Mouse (Mus musculus): ENCODE results near the gene Gper1. TPM values are rescaled to one million over a fixed set of nuclear protein-coding genes. Genes with fewer than 3 reads are reported as not detected.

The Gper1 gene
- polyA plus RNA-seq, 1 experiment from 2014 or later, result 2.9 TPM

DNA sequence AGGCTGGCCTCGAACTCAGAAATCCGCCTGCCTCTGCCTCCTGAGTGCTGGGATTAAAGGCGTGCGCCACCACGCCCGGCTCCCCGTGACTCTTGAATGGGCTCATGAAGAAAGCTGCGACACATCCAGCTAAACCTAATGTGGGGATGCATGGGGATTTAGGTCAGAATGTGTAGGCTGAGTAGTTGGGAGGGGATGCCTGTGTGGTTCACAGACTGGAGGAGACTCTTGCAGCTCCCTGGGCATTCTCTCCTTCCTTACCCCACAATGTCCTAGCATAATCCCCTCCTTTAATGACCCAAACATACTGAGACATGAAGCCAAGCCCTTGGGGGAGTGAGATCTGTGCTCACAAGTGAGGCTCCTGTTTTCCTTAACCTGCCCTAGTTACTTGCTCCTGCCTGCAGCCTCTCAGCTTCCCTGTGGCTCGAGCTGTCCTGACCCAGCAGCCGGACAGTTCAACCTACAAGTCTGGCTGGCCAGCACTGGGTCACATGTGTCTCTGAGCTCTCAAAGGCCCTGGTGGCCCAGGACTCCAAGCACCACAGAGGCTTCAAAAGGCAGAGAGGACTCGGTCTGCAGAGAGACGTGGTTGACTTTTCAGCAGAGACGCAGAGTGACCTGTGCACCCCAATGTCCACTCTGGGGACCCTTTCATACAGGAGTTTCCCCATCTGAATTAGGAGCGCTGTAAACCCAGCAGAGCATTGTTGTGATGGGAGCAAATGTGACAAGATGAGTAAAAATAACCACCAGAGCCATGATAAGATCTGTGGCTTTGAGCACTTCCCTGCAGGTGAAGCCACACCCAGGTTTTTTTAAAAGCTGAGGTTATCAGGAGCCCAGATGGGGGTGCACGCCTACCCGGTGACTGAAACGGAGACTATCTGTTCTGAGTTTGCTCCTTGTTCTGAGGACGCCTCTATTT lies 41.1 kb upstream of the Gper1 start:
- peak overlapping the region; percentile 36; the same call in 1 of the 2 replicates for H3K27ac ChIP-seq (ENCODE audit: low read length)
- ATAC-seq (ENCODE audit: insufficient read depth, low FRiP score), result no peak
- WGBS, result 73% methylated on average over 17 of the region's 18 CpGs
- H3K27me3 ChIP-seq (ENCODE audit: control insufficient read depth, insufficient read depth, low read length), result no peaks in the 10 kb centered on the region
- no peaks in the 10 kb centered on the region for H3K9me3 ChIP-seq (replicated peaks; ENCODE audit: control insufficient read depth, low read length)
- H3K9ac ChIP-seq (ENCODE audit: low read length), result peak overlapping the region; percentile 23
- peaks cover 45% of the 10 kb centered on the region for H3K4me1 ChIP-seq (ENCODE audit: control insufficient read depth, insufficient read depth, low read length)
- no peak overlapping the region for H3K4me3 ChIP-seq (replicated peaks; ENCODE audit: low read length)
- H3K4me2 ChIP-seq (ENCODE audit: low read depth, low read length), result peak overlapping the region; percentile 2; the same call in 1 of the 2 replicates
- no peaks in the 10 kb centered on the region for H3K36me3 ChIP-seq (ENCODE audit: control insufficient read depth, insufficient read depth, low read length)

DNA sequence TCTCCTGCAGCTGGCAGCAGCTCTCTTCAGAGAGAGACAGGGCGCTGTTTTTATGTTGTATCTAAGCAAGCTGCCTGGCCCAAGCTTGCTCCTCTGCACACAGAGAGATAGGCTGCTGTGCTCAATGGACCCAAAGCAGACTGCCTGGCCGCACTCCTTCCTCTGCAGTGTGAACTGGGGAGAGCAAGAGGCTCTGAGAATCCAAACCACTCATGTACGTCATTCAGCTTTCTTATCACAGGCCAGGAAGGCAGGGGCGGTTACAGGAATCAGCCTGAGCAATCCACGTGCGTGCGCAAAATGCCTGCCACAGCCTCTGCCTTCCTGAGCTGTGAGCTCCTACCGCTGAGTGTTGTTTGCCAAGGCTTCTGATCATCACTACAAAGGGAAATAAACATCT lies 40.2 kb upstream of the Gper1 start:
- H3K9me3 ChIP-seq (replicated peaks; ENCODE audit: control insufficient read depth, low read length), result no peaks in the 10 kb centered on the region
- WGBS, result 55% methylated on average over 8 of the region's 8 CpGs
- no peak for ATAC-seq (ENCODE audit: insufficient read depth, low FRiP score)
- H3K4me3 ChIP-seq (replicated peaks; ENCODE audit: low read length), result no peak overlapping the region
- H3K4me2 ChIP-seq (ENCODE audit: low read depth, low read length), result peak overlapping the region; percentile 2; the same call in 1 of the 2 replicates
- peaks cover 41% of the 10 kb centered on the region for H3K4me1 ChIP-seq (ENCODE audit: control insufficient read depth, insufficient read depth, low read length)
- H3K27ac ChIP-seq (ENCODE audit: low read length), result peak overlapping the region; percentile 36
- H3K9ac ChIP-seq (ENCODE audit: low read length), result peak overlapping the region; percentile 27; the same call in 1 of the 2 replicates
- no peaks in the 10 kb centered on the region for H3K27me3 ChIP-seq (ENCODE audit: control insufficient read depth, insufficient read depth, low read length)
- H3K36me3 ChIP-seq (ENCODE audit: control insufficient read depth, insufficient read depth, low read length), result no peaks in the 10 kb centered on the region

DNA sequence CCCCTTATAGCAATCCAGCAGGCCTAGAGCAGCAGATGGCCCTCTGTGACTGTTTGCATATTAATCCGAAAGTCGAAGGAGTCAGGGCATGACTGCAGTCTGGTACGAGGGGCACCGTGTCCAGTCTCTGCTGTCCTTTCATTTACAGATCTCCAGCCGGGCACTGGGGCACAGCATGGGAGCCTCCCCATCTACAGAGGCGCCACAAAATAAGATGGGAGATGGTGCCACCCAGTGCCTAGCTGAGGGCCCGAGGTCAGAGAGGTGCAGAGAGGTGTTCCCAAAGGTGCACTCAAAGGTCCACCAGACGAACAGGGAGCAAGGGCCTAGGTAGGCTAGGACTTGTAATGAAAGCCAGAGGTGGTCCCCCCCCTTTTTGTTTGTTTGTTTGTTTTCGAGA lies 39.7 kb upstream of the Gper1 start:
- no peak overlapping the region for H3K9ac ChIP-seq (ENCODE audit: low read length)
- no peak overlapping the region for H3K4me3 ChIP-seq (replicated peaks; ENCODE audit: low read length)
- ATAC-seq (ENCODE audit: insufficient read depth, low FRiP score), result no peak
- H3K4me2 ChIP-seq (ENCODE audit: low read depth, low read length), result no peak overlapping the region; the same call in 1 of the 2 replicates
- H3K36me3 ChIP-seq (ENCODE audit: control insufficient read depth, insufficient read depth, low read length), result no peaks in the 10 kb centered on the region
- 0 out of 2 replicates have a peak overlapping the region, but pooled peaks have one; percentile 16 for H3K27ac ChIP-seq (ENCODE audit: low read length)
- WGBS, result 79% methylated on average over 9 of the region's 9 CpGs
- no peaks in the 10 kb centered on the region for H3K9me3 ChIP-seq (replicated peaks; ENCODE audit: control insufficient read depth, low read length)
- H3K27me3 ChIP-seq (ENCODE audit: control insufficient read depth, insufficient read depth, low read length), result no peaks in the 10 kb centered on the region
- peaks cover 40% of the 10 kb centered on the region for H3K4me1 ChIP-seq (ENCODE audit: control insufficient read depth, insufficient read depth, low read length)

DNA sequence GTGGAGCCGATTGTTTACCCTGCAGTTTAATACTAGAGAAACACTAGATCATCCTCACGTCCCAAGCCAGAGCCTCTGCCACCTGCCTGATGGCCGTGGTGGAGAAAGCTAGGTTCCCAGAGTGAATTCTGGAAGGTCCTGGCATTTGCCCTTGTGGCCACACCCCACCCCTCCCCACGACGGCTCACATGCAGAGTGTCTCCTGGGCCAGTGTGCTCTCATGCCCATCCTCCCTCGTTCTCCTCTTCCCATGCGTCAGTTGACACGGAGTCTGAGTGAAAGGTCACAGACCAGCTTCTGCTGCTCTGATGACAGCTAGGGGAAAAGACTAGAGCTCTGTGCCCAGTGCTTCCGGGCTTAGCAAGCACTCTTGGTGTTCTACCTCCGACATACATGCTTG lies 38.4 kb upstream of the Gper1 start:
- no peak overlapping the region for H3K4me3 ChIP-seq (replicated peaks; ENCODE audit: low read length)
- 45% methylated on average over 10 of the region's 10 CpGs for WGBS
- H3K9me3 ChIP-seq (replicated peaks; ENCODE audit: control insufficient read depth, low read length), result no peaks in the 10 kb centered on the region
- H3K4me2 ChIP-seq (ENCODE audit: low read depth, low read length), result no peak overlapping the region
- no peak overlapping the region for H3K9ac ChIP-seq (ENCODE audit: low read length)
- no peaks in the 10 kb centered on the region for H3K27me3 ChIP-seq (ENCODE audit: control insufficient read depth, insufficient read depth, low read length)
- H3K36me3 ChIP-seq (ENCODE audit: control insufficient read depth, insufficient read depth, low read length), result no peaks in the 10 kb centered on the region
- peaks cover 43% of the 10 kb centered on the region for H3K4me1 ChIP-seq (ENCODE audit: control insufficient read depth, insufficient read depth, low read length)
- ATAC-seq (ENCODE audit: insufficient read depth, low FRiP score), result no peak
- no peak overlapping the region for H3K27ac ChIP-seq (ENCODE audit: low read length)

DNA sequence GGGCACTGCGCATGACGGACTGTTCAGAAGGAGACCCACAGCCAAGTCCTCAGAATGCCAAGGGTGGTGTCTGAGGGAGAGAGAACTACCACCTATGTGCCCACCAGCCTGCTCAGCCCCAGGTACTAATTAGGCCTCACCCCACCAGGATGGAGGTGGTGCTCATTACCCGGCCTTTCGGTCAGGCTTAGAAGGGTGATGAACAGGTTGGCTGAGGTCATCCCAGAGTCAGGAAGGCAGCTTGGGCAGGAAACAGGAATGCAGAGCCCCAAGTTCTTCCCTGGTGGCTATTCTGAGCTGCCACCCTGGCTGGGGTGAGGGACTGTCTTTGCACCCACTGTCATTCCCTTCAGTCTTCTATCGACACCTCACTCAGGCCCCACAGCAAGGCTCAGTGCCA lies 36.9 kb upstream of the Gper1 start:
- no peak overlapping the region for H3K4me3 ChIP-seq (replicated peaks; ENCODE audit: low read length)
- ATAC-seq (ENCODE audit: insufficient read depth, low FRiP score), result no peak
- H3K27ac ChIP-seq (ENCODE audit: low read length), result no peak overlapping the region
- WGBS, result 95% methylated on average over 5 of the region's 5 CpGs
- no peaks in the 10 kb centered on the region for H3K27me3 ChIP-seq (ENCODE audit: control insufficient read depth, insufficient read depth, low read length)
- H3K9ac ChIP-seq (ENCODE audit: low read length), result no peak overlapping the region
- H3K36me3 ChIP-seq (ENCODE audit: control insufficient read depth, insufficient read depth, low read length), result no peaks in the 10 kb centered on the region
- H3K4me2 ChIP-seq (ENCODE audit: low read depth, low read length), result no peak overlapping the region
- no peaks in the 10 kb centered on the region for H3K9me3 ChIP-seq (replicated peaks; ENCODE audit: control insufficient read depth, low read length)
- H3K4me1 ChIP-seq (ENCODE audit: control insufficient read depth, insufficient read depth, low read length), result peaks cover 42% of the 10 kb centered on the region

DNA sequence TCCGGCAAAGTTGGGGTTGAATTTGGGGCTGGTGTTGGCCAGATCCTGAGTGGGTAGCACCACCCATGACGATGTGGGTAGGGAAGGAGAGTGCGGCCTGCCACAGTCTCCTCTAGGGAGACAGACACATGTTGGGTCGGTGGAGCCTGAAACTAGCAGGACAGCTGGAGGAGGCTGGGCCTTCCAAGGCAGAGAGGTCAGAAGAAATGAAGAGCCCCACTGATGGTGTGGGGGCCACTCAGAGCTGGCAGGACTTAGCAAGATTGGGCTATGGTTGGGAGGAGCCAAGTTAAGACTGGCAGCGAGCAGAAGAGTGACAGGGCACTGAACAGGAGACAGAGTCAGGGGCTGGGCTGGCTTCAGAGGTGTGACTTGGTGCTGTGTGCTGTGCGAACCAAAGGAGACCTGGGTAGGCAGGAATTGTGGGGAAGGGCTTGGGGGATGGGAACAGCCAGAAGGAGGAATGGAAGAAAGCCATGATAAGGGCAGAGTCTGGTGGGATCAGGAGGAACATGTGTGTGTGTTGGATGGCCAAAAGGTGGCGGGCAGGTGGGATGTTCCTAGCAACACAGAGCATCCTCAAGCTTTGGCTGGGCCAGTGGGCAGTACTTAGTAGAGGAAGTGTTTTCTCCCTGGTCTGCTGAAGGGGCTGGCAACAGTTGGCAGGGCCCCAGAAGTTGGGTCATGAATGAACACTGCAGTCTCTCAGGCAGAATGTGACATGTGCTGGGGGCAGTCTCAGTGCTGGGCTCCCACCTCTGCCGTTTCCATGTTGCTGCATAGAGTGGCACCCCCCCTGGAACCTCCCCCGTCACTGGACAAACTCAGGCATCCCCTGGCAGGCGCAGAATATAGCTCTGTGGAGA lies 35.4 kb upstream of the Gper1 start:
- H3K4me3 ChIP-seq (replicated peaks; ENCODE audit: low read length), result no peak overlapping the region
- no peak overlapping the region for H3K4me2 ChIP-seq (ENCODE audit: low read depth, low read length)
- peaks cover 32% of the 10 kb centered on the region for H3K4me1 ChIP-seq (ENCODE audit: control insufficient read depth, insufficient read depth, low read length)
- no peaks in the 10 kb centered on the region for H3K9me3 ChIP-seq (replicated peaks; ENCODE audit: control insufficient read depth, low read length)
- WGBS, result 80% methylated on average over 10 of the region's 10 CpGs
- no peaks in the 10 kb centered on the region for H3K36me3 ChIP-seq (ENCODE audit: control insufficient read depth, insufficient read depth, low read length)
- ATAC-seq (ENCODE audit: insufficient read depth, low FRiP score), result peak; percentile 3; the same call in 1 of the 2 replicates
- H3K27ac ChIP-seq (ENCODE audit: low read length), result peak overlapping the region; percentile 84
- H3K9ac ChIP-seq (ENCODE audit: low read length), result peak overlapping the region; percentile 29; the same call in 1 of the 2 replicates
- no peaks in the 10 kb centered on the region for H3K27me3 ChIP-seq (ENCODE audit: control insufficient read depth, insufficient read depth, low read length)

DNA sequence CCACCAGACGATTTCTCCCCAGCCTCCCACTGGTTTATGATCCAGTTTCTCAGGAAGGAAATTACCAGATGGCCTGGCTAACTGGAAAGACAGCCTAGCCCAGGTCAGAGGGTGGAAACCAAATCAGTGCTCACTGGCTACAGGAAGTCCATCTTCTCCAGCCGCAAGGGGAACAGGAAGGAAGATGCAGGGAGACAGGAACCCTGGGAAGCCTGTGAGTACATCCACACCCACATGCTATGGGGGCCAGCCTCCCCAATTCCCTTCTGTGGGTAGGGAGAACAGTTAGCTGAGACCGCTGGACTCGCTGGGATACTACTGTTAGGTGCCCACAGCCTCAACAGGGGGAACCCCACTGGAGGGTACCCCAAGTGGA lies 34.8 kb upstream of the Gper1 start:
- no peak overlapping the region for H3K4me3 ChIP-seq (replicated peaks; ENCODE audit: low read length)
- peaks cover 27% of the 10 kb centered on the region for H3K4me1 ChIP-seq (ENCODE audit: control insufficient read depth, insufficient read depth, low read length)
- no peaks in the 10 kb centered on the region for H3K9me3 ChIP-seq (replicated peaks; ENCODE audit: control insufficient read depth, low read length)
- no peaks in the 10 kb centered on the region for H3K36me3 ChIP-seq (ENCODE audit: control insufficient read depth, insufficient read depth, low read length)
- ATAC-seq (ENCODE audit: insufficient read depth, low FRiP score), result no peak
- no peaks in the 10 kb centered on the region for H3K27me3 ChIP-seq (ENCODE audit: control insufficient read depth, insufficient read depth, low read length)
- peak overlapping the region; percentile 84 for H3K27ac ChIP-seq (ENCODE audit: low read length)
- no peak overlapping the region for H3K4me2 ChIP-seq (ENCODE audit: low read depth, low read length)
- peak overlapping the region; percentile 29; the same call in 1 of the 2 replicates for H3K9ac ChIP-seq (ENCODE audit: low read length)
- 65% methylated on average over 4 of the region's 4 CpGs for WGBS

DNA sequence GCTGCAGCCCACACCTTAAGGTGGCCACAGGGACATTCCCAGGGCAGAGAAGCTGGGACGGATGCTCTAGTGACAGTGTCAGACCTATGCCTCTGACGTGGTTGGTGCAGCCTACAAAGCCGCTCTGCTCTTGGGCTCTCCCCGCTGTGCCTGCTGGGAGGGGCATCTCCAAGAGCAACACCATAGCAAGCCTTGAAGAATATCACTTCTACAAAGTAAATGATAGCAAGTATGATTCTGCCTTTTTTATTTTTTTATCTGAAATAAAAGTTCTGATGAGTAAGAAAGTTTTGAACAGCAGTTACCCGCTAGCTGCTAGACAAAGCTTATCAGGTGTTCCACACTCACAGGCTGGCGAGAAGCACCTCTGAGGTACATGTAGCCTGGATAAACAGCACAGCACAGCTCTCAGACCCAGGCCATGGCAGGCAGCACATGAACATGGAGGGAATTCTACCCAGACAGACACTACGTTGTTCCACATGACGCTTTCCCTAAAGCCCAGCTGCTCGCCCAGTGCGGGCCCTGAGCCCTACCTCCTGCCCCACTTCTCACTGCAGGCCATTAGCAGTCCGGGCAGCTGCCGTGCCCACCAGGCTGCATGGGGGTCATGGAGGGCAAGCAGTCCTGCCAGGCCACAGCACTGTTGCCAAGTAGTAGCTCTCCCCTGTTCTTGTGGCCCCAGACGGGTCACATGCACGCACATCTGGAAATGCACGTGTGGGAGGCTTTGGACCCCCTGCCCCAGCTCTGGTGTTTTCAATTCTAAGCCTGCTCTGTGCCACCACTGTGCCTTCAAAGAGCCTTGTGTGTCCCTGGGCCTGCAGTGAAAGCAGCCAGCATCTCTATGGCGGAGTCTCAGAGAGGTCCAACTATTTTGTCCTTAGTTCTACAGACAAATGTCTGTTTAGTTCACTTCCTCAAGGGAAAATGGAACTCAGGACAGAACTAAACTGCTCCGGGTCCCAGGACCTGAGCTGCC lies 34.0 kb upstream of the Gper1 start:
- no peaks in the 10 kb centered on the region for H3K27me3 ChIP-seq (ENCODE audit: control insufficient read depth, insufficient read depth, low read length)
- no peak overlapping the region for H3K4me3 ChIP-seq (replicated peaks; ENCODE audit: low read length)
- no peaks in the 10 kb centered on the region for H3K36me3 ChIP-seq (ENCODE audit: control insufficient read depth, insufficient read depth, low read length)
- WGBS, result 62% methylated on average over 17 of the region's 17 CpGs
- ATAC-seq (ENCODE audit: insufficient read depth, low FRiP score), result peak; percentile 9; the same call in 1 of the 2 replicates
- H3K4me2 ChIP-seq (ENCODE audit: low read depth, low read length), result no peak overlapping the region
- H3K9me3 ChIP-seq (replicated peaks; ENCODE audit: control insufficient read depth, low read length), result no peaks in the 10 kb centered on the region
- peak overlapping the region; percentile 84 for H3K27ac ChIP-seq (ENCODE audit: low read length)
- H3K9ac ChIP-seq (ENCODE audit: low read length), result peak overlapping the region; percentile 51
- peaks cover 25% of the 10 kb centered on the region for H3K4me1 ChIP-seq (ENCODE audit: control insufficient read depth, insufficient read depth, low read length)

Data from stomach, embryonic 16.5 days (tissue).